Mouse (Mus musculus): ENCODE measurements around the gene Kif6. TPM values are rescaled to one million over a fixed set of nuclear protein-coding genes. Genes with fewer than 3 reads are reported as not detected.

Gene Kif6
- total RNA-seq, 1 experiment: 0.36 TPM

- Histone ChIP-seq H3K9ac (ENCODE audit: insufficient read depth, low read depth, low read length, poor library complexity, severe bottlenecking) (no peak overlapping the region), H3K9me3 (ENCODE audit: control insufficient read depth, insufficient read depth, low read depth, low read length) (no peaks in the 10 kb centered on the region), H3K27ac (ENCODE audit: insufficient read depth, low read depth, low read length, poor library complexity, severe bottlenecking) (no peak overlapping the region), H3K4me1 (ENCODE audit: control insufficient read depth in 2 of 2, insufficient read depth in 2 of 2, low read length in 2 of 2, poor library complexity in 1 of 2) (no peaks in the 10 kb centered on the region), H3K4me3 (ENCODE audit: insufficient read depth in 1 of 2, low read depth in 1 of 2, low read length in 2 of 2, poor library complexity in 1 of 2, severe bottlenecking in 1 of 2) (no peak overlapping the region), H3K36me3 (ENCODE audit: control insufficient read depth, insufficient read depth, low read length, poor library complexity, severe bottlenecking) (no peaks in the 10 kb centered on the region)
- no peak for DNase-seq (ENCODE audit: low read depth, low spot score)
- TF ChIP-seq MAFK (IDR thresholded peaks at IDR 0.05; ENCODE audit: insufficient read depth, low read depth, low read length): no peak
- TF ChIP-seq CHD2 (IDR thresholded peaks at IDR 0.05; ENCODE audit: low read depth, low read length): no peak
- TF ChIP-seq ZNF384 (IDR thresholded peaks at IDR 0.05; ENCODE audit: low read depth, low read length): no peak
- TF ChIP-seq HCFC1 (IDR thresholded peaks at IDR 0.05; ENCODE audit: borderline replicate concordance, insufficient read depth, low read length): no peak
- TF ChIP-seq ZC3H11A (IDR thresholded peaks at IDR 0.05; ENCODE audit: borderline replicate concordance, low read depth, low read length): no peak
- in situ Hi-C loops (cut with MboI; ENCODE audit: low sequenced_read_pairs in 2 of 2, unreplicated experiment in 2 of 2): no loop called here
Measured at GRCm38 (mm10) chr17:49792217-49792743, 177.3 kb downstream of the Kif6 start.

GRCm38 (mm10) chr17:49792946-49793345 is 178.0 kb downstream of the Kif6 start:
- in situ Hi-C loops (cut with MboI; ENCODE audit: low sequenced_read_pairs in 2 of 2, unreplicated experiment in 2 of 2): no loop called here

GRCm38 (mm10) chr17:49793965-49794364 is 179.0 kb downstream of the Kif6 start:
- no peaks in the 10 kb centered on the region for H3K36me3 ChIP-seq (ENCODE audit: control insufficient read depth, insufficient read depth, low read length, poor library complexity, severe bottlenecking)
- DNase-seq (ENCODE audit: low read depth, low spot score): no peak
- no peak overlapping the region for H3K9ac ChIP-seq (ENCODE audit: insufficient read depth, low read depth, low read length, poor library complexity, severe bottlenecking)
- no peaks in the 10 kb centered on the region for H3K4me1 ChIP-seq (ENCODE audit: control insufficient read depth in 2 of 2, insufficient read depth in 2 of 2, low read length in 2 of 2, poor library complexity in 1 of 2)
- H3K27ac ChIP-seq (ENCODE audit: insufficient read depth, low read depth, low read length, poor library complexity, severe bottlenecking): no peak overlapping the region
- H3K9me3 ChIP-seq (ENCODE audit: control insufficient read depth, insufficient read depth, low read depth, low read length): no peaks in the 10 kb centered on the region
- 0 out of 2 replicates have a peak, but pooled peaks have one; percentile 8 for TF ChIP-seq ZC3H11A (IDR thresholded peaks at IDR 0.05; ENCODE audit: borderline replicate concordance, low read depth, low read length)
- no peak for TF ChIP-seq CHD2 (IDR thresholded peaks at IDR 0.05; ENCODE audit: low read depth, low read length)
- no peak for TF ChIP-seq HCFC1 (IDR thresholded peaks at IDR 0.05; ENCODE audit: borderline replicate concordance, insufficient read depth, low read length)
- no peak overlapping the region for H3K4me3 ChIP-seq (ENCODE audit: insufficient read depth in 1 of 2, low read depth in 1 of 2, low read length in 2 of 2, poor library complexity in 1 of 2, severe bottlenecking in 1 of 2)
- in situ Hi-C loops (cut with MboI; ENCODE audit: low sequenced_read_pairs in 2 of 2, unreplicated experiment in 2 of 2): no loop called here

More at GRCm38 (mm10) chr17:49792946-49793345, 178.0 kb downstream of the Kif6 start:
- H3K4me1 ChIP-seq (ENCODE audit: control insufficient read depth in 2 of 2, insufficient read depth in 2 of 2, low read length in 2 of 2, poor library complexity in 1 of 2): no peaks in the 10 kb centered on the region
- no peak for DNase-seq (ENCODE audit: low read depth, low spot score)
- H3K4me3 ChIP-seq (ENCODE audit: insufficient read depth in 1 of 2, low read depth in 1 of 2, low read length in 2 of 2, poor library complexity in 1 of 2, severe bottlenecking in 1 of 2): no peak overlapping the region
- H3K27ac ChIP-seq (ENCODE audit: insufficient read depth, low read depth, low read length, poor library complexity, severe bottlenecking): no peak overlapping the region
- H3K9ac ChIP-seq (ENCODE audit: insufficient read depth, low read depth, low read length, poor library complexity, severe bottlenecking): no peak overlapping the region
- H3K9me3 ChIP-seq (ENCODE audit: control insufficient read depth, insufficient read depth, low read depth, low read length): no peaks in the 10 kb centered on the region
- TF ChIP-seq MAFK (IDR thresholded peaks at IDR 0.05; ENCODE audit: insufficient read depth, low read depth, low read length) (no peak), ZNF384 (IDR thresholded peaks at IDR 0.05; ENCODE audit: low read depth, low read length) (no peak), CHD2 (IDR thresholded peaks at IDR 0.05; ENCODE audit: low read depth, low read length) (no peak), ZC3H11A (IDR thresholded peaks at IDR 0.05; ENCODE audit: borderline replicate concordance, low read depth, low read length) (no peak), HCFC1 (IDR thresholded peaks at IDR 0.05; ENCODE audit: borderline replicate concordance, insufficient read depth, low read length) (no peak)
- no peaks in the 10 kb centered on the region for H3K36me3 ChIP-seq (ENCODE audit: control insufficient read depth, insufficient read depth, low read length, poor library complexity, severe bottlenecking)

- Histone ChIP-seq H3K4me3 (ENCODE audit: insufficient read depth in 1 of 2, low read depth in 1 of 2, low read length in 2 of 2, poor library complexity in 1 of 2, severe bottlenecking in 1 of 2) (no peak overlapping the region), H3K36me3 (ENCODE audit: control insufficient read depth, insufficient read depth, low read length, poor library complexity, severe bottlenecking) (no peaks in the 10 kb centered on the region), H3K9me3 (ENCODE audit: control insufficient read depth, insufficient read depth, low read depth, low read length) (no peaks in the 10 kb centered on the region), H3K27ac (ENCODE audit: insufficient read depth, low read depth, low read length, poor library complexity, severe bottlenecking) (no peak overlapping the region), H3K9ac (ENCODE audit: insufficient read depth, low read depth, low read length, poor library complexity, severe bottlenecking) (no peak overlapping the region), H3K4me1 (ENCODE audit: control insufficient read depth in 2 of 2, insufficient read depth in 2 of 2, low read length in 2 of 2, poor library complexity in 1 of 2) (no peaks in the 10 kb centered on the region)
- in situ Hi-C loops (cut with MboI; ENCODE audit: low sequenced_read_pairs in 2 of 2, unreplicated experiment in 2 of 2): no loop called here
- no peak for DNase-seq (ENCODE audit: low read depth, low spot score)
- no peak for TF ChIP-seq ZNF384 (IDR thresholded peaks at IDR 0.05; ENCODE audit: low read depth, low read length)
- TF ChIP-seq ZC3H11A (IDR thresholded peaks at IDR 0.05; ENCODE audit: borderline replicate concordance, low read depth, low read length): no peak
- no peak for TF ChIP-seq CHD2 (IDR thresholded peaks at IDR 0.05; ENCODE audit: low read depth, low read length)
- TF ChIP-seq HCFC1 (IDR thresholded peaks at IDR 0.05; ENCODE audit: borderline replicate concordance, insufficient read depth, low read length): no peak
- TF ChIP-seq MAFK (IDR thresholded peaks at IDR 0.05; ENCODE audit: insufficient read depth, low read depth, low read length): no peak
Measured at GRCm38 (mm10) chr17:49795241-49795640, 180.3 kb downstream of the Kif6 start.

GRCm38 (mm10) chr17:49796116-49796515 is 181.2 kb downstream of the Kif6 start:
- Histone ChIP-seq H3K27ac (ENCODE audit: insufficient read depth, low read depth, low read length, poor library complexity, severe bottlenecking) (no peak overlapping the region), H3K9me3 (ENCODE audit: control insufficient read depth, insufficient read depth, low read depth, low read length) (no peaks in the 10 kb centered on the region), H3K4me1 (ENCODE audit: control insufficient read depth in 2 of 2, insufficient read depth in 2 of 2, low read length in 2 of 2, poor library complexity in 1 of 2) (no peaks in the 10 kb centered on the region), H3K36me3 (ENCODE audit: control insufficient read depth, insufficient read depth, low read length, poor library complexity, severe bottlenecking) (no peaks in the 10 kb centered on the region), H3K9ac (ENCODE audit: insufficient read depth, low read depth, low read length, poor library complexity, severe bottlenecking) (no peak overlapping the region), H3K4me3 (ENCODE audit: insufficient read depth in 1 of 2, low read depth in 1 of 2, low read length in 2 of 2, poor library complexity in 1 of 2, severe bottlenecking in 1 of 2) (no peak overlapping the region)
- no peak for TF ChIP-seq MAFK (IDR thresholded peaks at IDR 0.05; ENCODE audit: insufficient read depth, low read depth, low read length)
- no peak for TF ChIP-seq CHD2 (IDR thresholded peaks at IDR 0.05; ENCODE audit: low read depth, low read length)
- no peak for TF ChIP-seq ZNF384 (IDR thresholded peaks at IDR 0.05; ENCODE audit: low read depth, low read length)
- no peak for TF ChIP-seq ZC3H11A (IDR thresholded peaks at IDR 0.05; ENCODE audit: borderline replicate concordance, low read depth, low read length)
- no peak for TF ChIP-seq HCFC1 (IDR thresholded peaks at IDR 0.05; ENCODE audit: borderline replicate concordance, insufficient read depth, low read length)
- in situ Hi-C loops (cut with MboI; ENCODE audit: low sequenced_read_pairs in 2 of 2, unreplicated experiment in 2 of 2): no loop called here
- no peak for DNase-seq (ENCODE audit: low read depth, low spot score)

All from ES-E14 (cell line).